Mouse (Mus musculus): Measurements from ENCODE around the gene Padi3.

- TF ChIP-seq GATA1 (IDR thresholded peaks at IDR 0.05; ENCODE audit: low read length) (no peak), TAL1 (IDR thresholded peaks at IDR 0.05; ENCODE audit: low read length) (no peak)
These were observed 26.0 kb downstream of the Padi3 start for GRCm38 (mm10) chr4:140784292-140784945.

Measured in erythroblast, embryonic 14.5 days (primary cell).